Mouse (Mus musculus) neural tube, embryonic 11.5 days (tissue): ENCODE results near the gene AL607142.1. TPM values are rescaled to one million over a fixed set of nuclear protein-coding genes. Genes with fewer than 3 reads are reported as not detected.

ENCODE experiments used
- ATAC-seq: fragments of 200-750 bp; cut with Nextera tagmentation; 2 replicates; pipeline ENCODE4 v1.8.0; 2017; ENCODE audit warnings: moderate number of reproducible peaks, mild to moderate bottlenecking, moderate TSS enrichment, moderate library complexity; ENCODE audit not compliant: insufficient read depth, low FRiP score, low TSS enrichment
- DNase-seq: peaks from one replicate; pipeline ENCODE4 v3.0.0-alpha.2; 2015; ENCODE audit warnings: low spot score
- H3K27ac ChIP-seq: fragments of 300-500 bp; sonication (generic); 2 replicates; pipeline ENCODE4 v1.5.1; 2014; ENCODE audit warnings: low read depth, mild to moderate bottlenecking, low read length
- H3K27me3 ChIP-seq: fragments of 300-500 bp; sonication (generic); 2 replicates; pipeline ENCODE4 v1.6.1; 2014; ENCODE audit warnings: mild to moderate bottlenecking, low read length, mixed read lengths; ENCODE audit not compliant: control insufficient read depth, insufficient read depth
- H3K36me3 ChIP-seq: fragments of 300-500 bp; sonication (generic); 2 replicates; pipeline ENCODE4 v1.6.1; 2014; ENCODE audit warnings: mild to moderate bottlenecking, low read length, moderate library complexity, mixed read lengths; ENCODE audit not compliant: control insufficient read depth, insufficient read depth
- H3K4me1 ChIP-seq: fragments of 300-500 bp; sonication (generic); 2 replicates; pipeline ENCODE4 v1.6.1; 2014; ENCODE audit warnings: low read length, mixed read lengths; ENCODE audit not compliant: control insufficient read depth, insufficient read depth
- H3K4me2 ChIP-seq: fragments of 300-500 bp; sonication (generic); 2 replicates; pipeline ENCODE4 v1.6.1; 2014; ENCODE audit warnings: low read depth, mild to moderate bottlenecking, moderate library complexity
- H3K4me3 ChIP-seq: fragments of 300-500 bp; sonication (generic); 2 replicates; pipeline ENCODE4 v1.5.1; 2014; ENCODE audit warnings: low read depth, low read length
- H3K9ac ChIP-seq: fragments of 300-500 bp; sonication (generic); 2 replicates; pipeline ENCODE4 v1.6.1; 2014; ENCODE audit warnings: mild to moderate bottlenecking, low read length
- H3K9me3 ChIP-seq: fragments of 300-500 bp; sonication (generic); 2 replicates; pipeline ENCODE4 v1.6.1; 2016; ENCODE audit warnings: low read length; ENCODE audit not compliant: control insufficient read depth
- WGBS: fragments of 180-500 bp; shearing (Covaris S2); extraction: QIAGEN DNeasy Blood & Tissue Kit; methylation state at CpG from one replicate; pipeline ENCODE4 v1.1.7; 2014; 5-methylcytosine and 5-hydroxymethylcytosine counted together
- polyA plus RNA-seq: library from polyadenylated mRNA; unstranded; fragments of >200 nt; fragmentation: Nextera tagmentation; extraction: Ambion mirVana; gene quantifications from 2 replicates; pipeline ENCODE4 v1.2.1, GENCODE M21; 2014

AL607142.1 gene
- polyA plus RNA-seq, 1 experiment from 2014 or later: not detected

- H3K9me3 ChIP-seq: no peaks in the 10 kb centered on the region
- H3K4me1 ChIP-seq: no peaks in the 10 kb centered on the region
- no peaks in the 10 kb centered on the region for H3K36me3 ChIP-seq
- no peak overlapping the region for H3K27ac ChIP-seq
- ATAC-seq (no peak), DNase-seq (no peak)
- no peak overlapping the region for H3K4me2 ChIP-seq
- no peak overlapping the region for H3K4me3 ChIP-seq
- H3K9ac ChIP-seq: no peak overlapping the region
- 76% methylated on average over 3 of the region's 3 CpGs for WGBS
- H3K27me3 ChIP-seq: no peaks in the 10 kb centered on the region
Observed at GRCm38 (mm10) chr4:120049857-120050256, 14.9 kb upstream of the AL607142.1 start.

GRCm38 (mm10) chr4:120052481-120052880, 12.3 kb upstream of the AL607142.1 start:
- Histone ChIP-seq H3K9ac (no peak overlapping the region), H3K4me1 (no peaks in the 10 kb centered on the region), H3K4me2 (no peak overlapping the region), H3K9me3 (no peaks in the 10 kb centered on the region), H3K27me3 (no peaks in the 10 kb centered on the region), H3K27ac (no peak overlapping the region), H3K36me3 (no peaks in the 10 kb centered on the region), H3K4me3 (no peak overlapping the region)
- ATAC-seq (no peak), DNase-seq (no peak)

- DNase-seq (no peak), ATAC-seq (no peak)
- Histone ChIP-seq H3K9me3 (no peaks in the 10 kb centered on the region), H3K4me3 (no peak overlapping the region), H3K9ac (no peak overlapping the region), H3K27ac (no peak overlapping the region), H3K4me1 (no peaks in the 10 kb centered on the region), H3K27me3 (no peaks in the 10 kb centered on the region), H3K4me2 (no peak overlapping the region), H3K36me3 (no peaks in the 10 kb centered on the region)
- 96% methylated on average over 11 of the region's 11 CpGs for WGBS
Observed at GRCm38 (mm10) chr4:120053026-120054005, 11.5 kb upstream of the AL607142.1 start.

GRCm38 (mm10) chr4:120054145-120054544, 10.7 kb upstream of the AL607142.1 start:
- Histone ChIP-seq H3K9ac (no peak overlapping the region), H3K27ac (no peak overlapping the region), H3K9me3 (no peaks in the 10 kb centered on the region), H3K27me3 (no peaks in the 10 kb centered on the region), H3K4me1 (no peaks in the 10 kb centered on the region), H3K36me3 (no peaks in the 10 kb centered on the region), H3K4me3 (no peak overlapping the region), H3K4me2 (no peak overlapping the region)
- 80% methylated on average over 9 of the region's 9 CpGs for WGBS
- DNase-seq (no peak), ATAC-seq (no peak)

GRCm38 (mm10) chr4:120056451-120056850, 8.3 kb upstream of the AL607142.1 start:
- 97% methylated on average over 9 of the region's 9 CpGs for WGBS
- no peaks in the 10 kb centered on the region for H3K27me3 ChIP-seq
- H3K9me3 ChIP-seq: no peaks in the 10 kb centered on the region
- H3K9ac ChIP-seq: no peak overlapping the region
- no peaks in the 10 kb centered on the region for H3K36me3 ChIP-seq
- ATAC-seq: no peak
- no peaks in the 10 kb centered on the region for H3K4me1 ChIP-seq
- H3K4me3 ChIP-seq: no peak overlapping the region
- H3K4me2 ChIP-seq: no peak overlapping the region
- no peak overlapping the region for H3K27ac ChIP-seq
- no peak for DNase-seq

GRCm38 (mm10) chr4:120057529-120057928, 7.3 kb upstream of the AL607142.1 start:
- no peak overlapping the region for H3K4me2 ChIP-seq
- WGBS: 71% methylated on average over 8 of the region's 8 CpGs
- no peaks in the 10 kb centered on the region for H3K9me3 ChIP-seq
- no peak overlapping the region for H3K27ac ChIP-seq
- no peaks in the 10 kb centered on the region for H3K36me3 ChIP-seq
- ATAC-seq: no peak
- H3K27me3 ChIP-seq: no peaks in the 10 kb centered on the region
- no peak overlapping the region for H3K9ac ChIP-seq
- no peak overlapping the region for H3K4me3 ChIP-seq
- H3K4me1 ChIP-seq: no peaks in the 10 kb centered on the region
- DNase-seq: no peak

GRCm38 (mm10) chr4:120058157-120058556, 6.6 kb upstream of the AL607142.1 start:
- H3K9ac ChIP-seq: no peak overlapping the region
- no peak for DNase-seq
- H3K27ac ChIP-seq: no peak overlapping the region
- H3K4me1 ChIP-seq: no peaks in the 10 kb centered on the region
- no peaks in the 10 kb centered on the region for H3K9me3 ChIP-seq
- no peaks in the 10 kb centered on the region for H3K27me3 ChIP-seq
- H3K4me3 ChIP-seq: no peak overlapping the region
- no peaks in the 10 kb centered on the region for H3K36me3 ChIP-seq
- ATAC-seq: no peak
- WGBS: 85% methylated on average over 3 of the region's 3 CpGs
- no peak overlapping the region for H3K4me2 ChIP-seq

- 84% methylated on average over 10 of the region's 10 CpGs for WGBS
- Histone ChIP-seq H3K9me3 (no peaks in the 10 kb centered on the region), H3K36me3 (no peaks in the 10 kb centered on the region), H3K4me1 (no peaks in the 10 kb centered on the region), H3K4me2 (no peak overlapping the region), H3K27ac (no peak overlapping the region), H3K27me3 (no peaks in the 10 kb centered on the region), H3K4me3 (no peak overlapping the region), H3K9ac (no peak overlapping the region)
- no peak for ATAC-seq
- DNase-seq: no peak
Observed at GRCm38 (mm10) chr4:120058794-120059193, 6.0 kb upstream of the AL607142.1 start.

GRCm38 (mm10) chr4:120061727-120062126, 3.1 kb upstream of the AL607142.1 start:
- Histone ChIP-seq H3K9ac (no peak overlapping the region), H3K27me3 (no peaks in the 10 kb centered on the region), H3K36me3 (no peaks in the 10 kb centered on the region), H3K4me1 (no peaks in the 10 kb centered on the region), H3K4me3 (no peak overlapping the region), H3K9me3 (no peaks in the 10 kb centered on the region), H3K27ac (no peak overlapping the region), H3K4me2 (no peak overlapping the region)
- 94% methylated on average over 6 of the region's 6 CpGs for WGBS
- DNase-seq (no peak), ATAC-seq (no peak)
